Mouse (Mus musculus): ENCODE results near the gene Slc39a11.

The Slc39a11 gene

GRCm38 (mm10) chr11:113346895-113347514 is 302.9 kb downstream of the Slc39a11 start:
- DNase-seq (ENCODE audit: low spot score in 2 of 2): no peak

- peak in 1 of 2 experiments; percentile 44 for DNase-seq (ENCODE audit: low spot score in 2 of 2)
These were observed 310.1 kb downstream of the Slc39a11 start for GRCm38 (mm10) chr11:113339770-113340169.

GRCm38 (mm10) chr11:113338581-113338980 is 311.3 kb downstream of the Slc39a11 start:
- no peak for DNase-seq (ENCODE audit: low spot score in 2 of 2)

- DNase-seq (ENCODE audit: low spot score in 2 of 2): no peak
These were observed 314.2 kb downstream of the Slc39a11 start for GRCm38 (mm10) chr11:113335706-113336105.

GRCm38 (mm10) chr11:113334444-113334881 is 315.4 kb downstream of the Slc39a11 start:
- no peak for DNase-seq (ENCODE audit: low spot score in 2 of 2)

GRCm38 (mm10) chr11:113333535-113333934 is 316.3 kb downstream of the Slc39a11 start:
- DNase-seq (ENCODE audit: low spot score in 2 of 2): no peak

- no peak for DNase-seq (ENCODE audit: low spot score in 2 of 2)
These were observed 319.8 kb downstream of the Slc39a11 start for GRCm38 (mm10) chr11:113330061-113330591.

GRCm38 (mm10) chr11:113327499-113328062 is 322.3 kb downstream of the Slc39a11 start:
- DNase-seq (ENCODE audit: low spot score in 2 of 2): no peak

GRCm38 (mm10) chr11:113326387-113327011 is 323.4 kb downstream of the Slc39a11 start:
- DNase-seq (ENCODE audit: low spot score in 2 of 2): peak in 1 of 2 experiments; percentile 42

GRCm38 (mm10) chr11:113321601-113322000 is 328.3 kb downstream of the Slc39a11 start:
- DNase-seq (ENCODE audit: low spot score in 2 of 2): no peak

- no peak for DNase-seq (ENCODE audit: low spot score in 2 of 2)
These were observed 340.5 kb downstream of the Slc39a11 start for GRCm38 (mm10) chr11:113309265-113309951.

GRCm38 (mm10) chr11:113308256-113308941 is 341.5 kb downstream of the Slc39a11 start:
- DNase-seq (ENCODE audit: low spot score in 2 of 2): no peak

GRCm38 (mm10) chr11:113303204-113303603 is 346.7 kb downstream of the Slc39a11 start:
- no peak for DNase-seq (ENCODE audit: low spot score in 2 of 2)

- no peak for DNase-seq (ENCODE audit: low spot score in 2 of 2)
These were observed 350.4 kb downstream of the Slc39a11 start for GRCm38 (mm10) chr11:113299492-113299891.

- peak; percentile 3 to 54 for DNase-seq (ENCODE audit: low spot score in 2 of 2)
These were observed 352.1 kb downstream of the Slc39a11 start for GRCm38 (mm10) chr11:113297765-113298164.

- DNase-seq (ENCODE audit: low spot score in 2 of 2): no peak
These were observed 352.8 kb downstream of the Slc39a11 start for GRCm38 (mm10) chr11:113296912-113297625.

GRCm38 (mm10) chr11:113296162-113296561 is 353.7 kb downstream of the Slc39a11 start:
- no peak for DNase-seq (ENCODE audit: low spot score in 2 of 2)

GRCm38 (mm10) chr11:113294518-113294917 is 355.4 kb downstream of the Slc39a11 start:
- DNase-seq (ENCODE audit: low spot score in 2 of 2): no peak

- no peak for DNase-seq (ENCODE audit: low spot score in 2 of 2)
These were observed 356.8 kb downstream of the Slc39a11 start for GRCm38 (mm10) chr11:113292906-113293614.
